Mouse (Mus musculus): ENCODE measurements around the gene Vmn2r81. TPM values are rescaled to one million over a fixed set of nuclear protein-coding genes. Genes with fewer than 3 reads are reported as not detected.
"Not testable (repeated sequence)": the region's sequence is repeated elsewhere in the genome, so short reads cannot be mapped to it uniquely, and the experiment has no call there.

Gene Vmn2r81
- polyA plus RNA-seq (2011; ENCODE audit: insufficient read depth, insufficient read length, low read depth, missing spikeins): not detected in 2 replicates

DNA sequence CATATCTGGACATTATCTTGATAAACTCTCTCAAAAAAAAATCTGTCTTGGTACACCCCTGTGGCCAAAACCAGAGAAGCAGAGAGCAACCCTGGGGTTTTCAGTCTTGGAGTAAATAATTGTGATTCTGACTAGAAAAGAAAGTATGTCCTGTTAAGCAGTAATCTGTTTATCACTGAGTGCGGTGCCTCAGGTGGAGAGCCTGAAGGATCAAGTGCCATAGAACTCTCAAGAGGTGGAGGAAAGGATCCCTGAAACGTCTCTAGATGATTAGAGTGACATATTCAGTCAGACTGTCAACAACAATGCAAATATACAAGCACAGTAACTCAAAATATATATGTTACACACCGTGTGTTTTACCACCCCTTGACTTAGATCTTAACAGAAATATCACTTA is at the start of gene Vmn2r81:
Vmn2r81 (plus strand) TSS at position 301 of the 400 bp plus-strand sequence.
- H3K9me3 ChIP-seq (replicated peaks; ENCODE audit: control insufficient read depth, insufficient read depth, low read length, poor library complexity, severe bottlenecking); H3K36me3 ChIP-seq (ENCODE audit: control insufficient read depth, insufficient read depth, low read length, poor library complexity, severe bottlenecking); H3K4me1 ChIP-seq (ENCODE audit: control insufficient read depth, insufficient read depth, low read length); H3K9ac ChIP-seq (ENCODE audit: low read depth, poor library complexity, severe bottlenecking); H3K27ac ChIP-seq (ENCODE audit: insufficient read depth, low read length); H3K27me3 ChIP-seq (ENCODE audit: control insufficient read depth, insufficient read depth, low read length, poor library complexity, severe bottlenecking); H3K4me3 ChIP-seq (ENCODE audit: low read depth, low read length): not testable (repeated sequence)

DNA sequence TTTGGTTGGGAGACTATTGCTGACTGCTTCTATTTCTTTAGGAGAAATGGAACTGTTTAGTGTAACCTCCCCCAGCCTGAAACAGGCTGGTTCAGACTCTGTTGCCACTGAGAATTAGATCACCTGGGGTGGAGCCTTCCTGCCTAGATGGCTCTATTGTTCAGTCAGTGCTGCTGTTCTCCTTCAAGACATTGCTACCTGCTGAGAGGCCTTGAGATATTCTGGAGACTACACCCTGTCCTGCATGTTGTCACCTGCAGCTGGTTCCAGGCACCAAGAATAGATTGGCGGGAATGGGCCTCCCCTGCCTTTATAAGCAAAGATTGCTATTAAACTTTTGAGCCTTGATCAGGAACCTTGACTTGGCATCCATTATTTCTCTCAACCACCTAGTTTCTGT is 47.5 kb upstream of the Vmn2r81 start:
- H3K36me3 ChIP-seq (ENCODE audit: control insufficient read depth, insufficient read depth, low read length, poor library complexity, severe bottlenecking); H3K4me1 ChIP-seq (ENCODE audit: control insufficient read depth, insufficient read depth, low read length); H3K27me3 ChIP-seq (ENCODE audit: control insufficient read depth, insufficient read depth, low read length, poor library complexity, severe bottlenecking); H3K4me3 ChIP-seq (ENCODE audit: low read depth, low read length); H3K27ac ChIP-seq (ENCODE audit: insufficient read depth, low read length); H3K9ac ChIP-seq (ENCODE audit: low read depth, poor library complexity, severe bottlenecking): not testable (repeated sequence)
- TF ChIP-seq EP300 (IDR thresholded peaks at IDR 0.05; ENCODE audit: insufficient read depth, low read depth, low read length): 0 out of 2 replicates have a peak, but pooled peaks have one; percentile 24
- H3K9me3 ChIP-seq (replicated peaks; ENCODE audit: control insufficient read depth, insufficient read depth, low read length, poor library complexity, severe bottlenecking): peaks cover 12% of the 10 kb centered on the region

DNA sequence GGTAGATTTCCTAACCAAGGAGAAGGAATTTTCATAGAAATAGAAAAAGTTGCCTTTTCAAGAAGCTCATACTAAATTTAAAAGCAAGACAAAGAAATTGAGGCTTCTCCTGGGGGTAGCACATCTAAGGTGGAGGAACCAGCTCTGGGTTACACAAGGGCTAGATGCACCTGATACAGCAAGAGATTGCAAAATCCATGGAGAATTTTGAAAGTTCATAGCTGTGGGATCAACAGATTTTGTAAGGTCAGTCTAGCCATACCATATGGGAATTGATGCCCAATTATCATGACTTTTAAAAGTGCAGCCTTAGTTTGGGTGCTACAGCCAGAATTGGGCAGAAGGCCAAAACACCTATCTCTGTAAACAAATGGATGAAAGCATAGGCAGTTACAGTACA is 27.1 kb upstream of the Vmn2r81 start:
- Histone ChIP-seq H3K4me3 (ENCODE audit: low read depth, low read length) (no peak overlapping the region), H3K36me3 (ENCODE audit: control insufficient read depth, insufficient read depth, low read length, poor library complexity, severe bottlenecking) (no peaks in the 10 kb centered on the region), H3K9ac (ENCODE audit: low read depth, poor library complexity, severe bottlenecking) (no peak overlapping the region), H3K9me3 (replicated peaks; ENCODE audit: control insufficient read depth, insufficient read depth, low read length, poor library complexity, severe bottlenecking) (peaks cover 6% of the 10 kb centered on the region; the same call in 1 of the 2 replicates), H3K27me3 (ENCODE audit: control insufficient read depth, insufficient read depth, low read length, poor library complexity, severe bottlenecking) (no peaks in the 10 kb centered on the region), H3K27ac (ENCODE audit: insufficient read depth, low read length) (no peak overlapping the region), H3K4me1 (ENCODE audit: control insufficient read depth, insufficient read depth, low read length) (no peaks in the 10 kb centered on the region)
- TF ChIP-seq POLR2A (IDR thresholded peaks at IDR 0.05; ENCODE audit: insufficient read depth, low read length) (no peak), CTCF (IDR thresholded peaks at IDR 0.05; ENCODE audit: low read depth, low read length) (no peak), EP300 (IDR thresholded peaks at IDR 0.05; ENCODE audit: insufficient read depth, low read depth, low read length) (no peak)

DNA sequence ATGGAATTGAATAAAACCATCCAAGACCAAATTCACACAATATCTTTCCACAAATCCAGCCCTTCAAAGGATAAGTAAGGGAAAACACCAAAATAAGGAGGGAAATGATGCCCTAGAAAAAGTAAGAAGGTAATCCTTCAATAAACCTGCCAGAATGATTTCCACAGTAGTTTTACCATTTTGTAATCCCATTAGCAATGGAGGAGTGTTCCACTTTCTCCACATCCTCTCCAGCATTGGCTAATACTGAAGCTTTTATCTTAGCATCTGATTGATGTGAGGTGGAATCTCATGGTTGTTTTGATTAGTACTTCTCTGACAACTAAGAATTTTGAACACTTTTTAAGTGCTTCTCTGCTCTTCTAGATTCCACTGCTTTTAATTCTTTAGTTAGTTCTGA is 25.9 kb upstream of the Vmn2r81 start:
- Histone ChIP-seq H3K27me3 (ENCODE audit: control insufficient read depth, insufficient read depth, low read length, poor library complexity, severe bottlenecking) (no peaks in the 10 kb centered on the region), H3K36me3 (ENCODE audit: control insufficient read depth, insufficient read depth, low read length, poor library complexity, severe bottlenecking) (no peaks in the 10 kb centered on the region), H3K27ac (ENCODE audit: insufficient read depth, low read length) (no peak overlapping the region), H3K9ac (ENCODE audit: low read depth, poor library complexity, severe bottlenecking) (no peak overlapping the region), H3K4me1 (ENCODE audit: control insufficient read depth, insufficient read depth, low read length) (no peaks in the 10 kb centered on the region), H3K9me3 (replicated peaks; ENCODE audit: control insufficient read depth, insufficient read depth, low read length, poor library complexity, severe bottlenecking) (peaks cover 6% of the 10 kb centered on the region; the same call in 1 of the 2 replicates), H3K4me3 (ENCODE audit: low read depth, low read length) (no peak overlapping the region)
- no peak for TF ChIP-seq CTCF (IDR thresholded peaks at IDR 0.05; ENCODE audit: low read depth, low read length)
- TF ChIP-seq POLR2A (IDR thresholded peaks at IDR 0.05; ENCODE audit: insufficient read depth, low read length): no peak
- TF ChIP-seq EP300 (IDR thresholded peaks at IDR 0.05; ENCODE audit: insufficient read depth, low read depth, low read length): no peak

DNA sequence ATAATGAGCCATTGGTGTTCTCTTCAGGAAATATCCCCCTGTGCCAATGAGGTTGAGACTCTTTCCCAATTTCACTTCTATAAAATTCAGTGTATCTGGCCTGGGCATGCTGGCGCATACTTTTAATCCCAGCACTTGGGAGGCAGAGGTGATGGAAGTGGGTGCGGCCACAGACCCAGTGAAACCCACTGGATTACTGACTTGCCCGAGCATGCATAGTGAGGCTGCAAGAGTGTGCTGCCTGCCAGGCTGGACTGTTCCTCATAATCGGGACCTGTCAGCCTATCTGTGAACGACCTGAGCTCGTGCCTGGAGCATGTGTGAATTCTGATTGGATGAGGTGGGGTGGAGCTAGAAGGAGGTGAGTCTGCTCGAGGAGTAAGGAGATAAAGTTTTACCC is 25.3 kb upstream of the Vmn2r81 start:
- Histone ChIP-seq H3K9me3 (replicated peaks; ENCODE audit: control insufficient read depth, insufficient read depth, low read length, poor library complexity, severe bottlenecking) (peaks cover 6% of the 10 kb centered on the region; the same call in 1 of the 2 replicates), H3K36me3 (ENCODE audit: control insufficient read depth, insufficient read depth, low read length, poor library complexity, severe bottlenecking) (no peaks in the 10 kb centered on the region), H3K4me3 (ENCODE audit: low read depth, low read length) (no peak overlapping the region), H3K9ac (ENCODE audit: low read depth, poor library complexity, severe bottlenecking) (no peak overlapping the region), H3K4me1 (ENCODE audit: control insufficient read depth, insufficient read depth, low read length) (no peaks in the 10 kb centered on the region), H3K27ac (ENCODE audit: insufficient read depth, low read length) (peak overlapping the region; percentile 75), H3K27me3 (ENCODE audit: control insufficient read depth, insufficient read depth, low read length, poor library complexity, severe bottlenecking) (no peaks in the 10 kb centered on the region)
- TF ChIP-seq CTCF (IDR thresholded peaks at IDR 0.05; ENCODE audit: low read depth, low read length) (no peak), EP300 (IDR thresholded peaks at IDR 0.05; ENCODE audit: insufficient read depth, low read depth, low read length) (no peak), POLR2A (IDR thresholded peaks at IDR 0.05; ENCODE audit: insufficient read depth, low read length) (no peak)

DNA sequence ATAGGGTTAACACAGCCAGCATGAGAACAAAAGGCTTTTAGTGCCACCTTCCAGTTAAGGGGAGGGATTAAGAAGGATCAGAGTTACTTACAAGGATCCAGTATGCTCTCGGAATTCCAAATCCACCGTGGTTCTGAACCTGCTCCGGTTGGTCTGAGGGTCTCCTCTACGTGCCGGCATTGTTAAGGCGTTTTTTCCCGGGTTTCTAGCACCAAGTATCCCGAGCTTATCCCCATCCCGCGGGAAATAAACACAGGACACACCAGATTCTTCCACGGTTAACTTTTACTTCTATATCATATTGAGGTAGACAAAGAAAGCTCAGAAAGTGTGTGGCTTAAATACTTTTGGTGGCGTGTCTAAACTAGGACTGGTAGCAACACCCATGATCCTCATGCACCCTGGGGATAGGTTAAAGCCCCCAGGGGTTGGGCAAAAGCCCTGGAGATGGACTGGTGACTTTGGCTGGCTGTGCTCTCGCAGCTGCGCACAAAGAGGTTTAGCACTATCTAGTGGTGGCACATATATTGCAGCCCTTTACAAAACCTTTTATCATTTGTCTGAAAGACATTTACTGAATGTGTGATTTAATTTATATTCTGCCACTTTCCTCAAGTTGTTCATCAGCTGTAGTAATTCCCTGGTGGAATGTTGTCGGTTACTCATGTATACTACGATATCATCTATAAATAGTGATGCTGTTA is 74.7 kb downstream of the Vmn2r81 start:
- not testable (repeated sequence) for H3K9me3 ChIP-seq (replicated peaks; ENCODE audit: control insufficient read depth, insufficient read depth, low read length, poor library complexity, severe bottlenecking); H3K4me1 ChIP-seq (ENCODE audit: control insufficient read depth, insufficient read depth, low read length); H3K36me3 ChIP-seq (ENCODE audit: control insufficient read depth, insufficient read depth, low read length, poor library complexity, severe bottlenecking); H3K27me3 ChIP-seq (ENCODE audit: control insufficient read depth, insufficient read depth, low read length, poor library complexity, severe bottlenecking); H3K9ac ChIP-seq (ENCODE audit: low read depth, poor library complexity, severe bottlenecking); H3K27ac ChIP-seq (ENCODE audit: insufficient read depth, low read length)
- H3K4me3 ChIP-seq (ENCODE audit: low read depth, low read length): peak overlapping the region; percentile 57

All from ES-Bruce4 (cell line).